Mouse (Mus musculus): ENCODE measurements around the gene Uaca. TPM values are rescaled to one million over a fixed set of nuclear protein-coding genes. Genes with fewer than 3 reads are reported as not detected.

Uaca gene
- total and polyA plus RNA-seq, 3 experiments = 0.17 to 0.34 TPM; not detected in 1

DNA sequence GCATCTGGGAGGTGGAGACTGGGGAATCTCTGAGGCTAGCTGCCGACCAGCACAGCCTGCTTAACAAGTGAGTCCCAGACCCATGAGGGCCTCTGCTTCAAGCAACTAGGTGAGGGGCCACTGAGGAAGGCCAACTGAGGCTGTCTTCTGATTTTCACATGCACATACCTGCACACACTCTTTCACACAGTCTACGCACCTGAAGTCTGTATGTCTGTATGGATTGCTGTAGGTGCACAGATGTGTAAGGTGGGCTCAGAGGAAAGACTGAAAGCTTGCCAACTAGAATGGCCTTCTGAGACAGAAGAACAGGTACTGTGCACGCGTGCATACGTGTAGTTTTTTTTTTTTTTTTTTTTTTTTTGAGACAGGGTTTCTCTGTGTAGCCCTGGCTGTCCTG lies 8.0 kb downstream of the Uaca start:
- DNase-seq (ENCODE audit: extremely low read depth) = no peak
- in situ Hi-C loops (cut with MboI; ENCODE audit: low pct_ligation_motif_present, low pct_unique_long_range_greater_than_20kb, low sequenced_read_pairs) (no loop called here), dilution Hi-C loops (cut with MboI; ENCODE audit: extremely low pct_ligation_motif_present, extremely low pct_unique_long_range_greater_than_20kb, low sequenced_read_pairs) (no loop called here)

DNA sequence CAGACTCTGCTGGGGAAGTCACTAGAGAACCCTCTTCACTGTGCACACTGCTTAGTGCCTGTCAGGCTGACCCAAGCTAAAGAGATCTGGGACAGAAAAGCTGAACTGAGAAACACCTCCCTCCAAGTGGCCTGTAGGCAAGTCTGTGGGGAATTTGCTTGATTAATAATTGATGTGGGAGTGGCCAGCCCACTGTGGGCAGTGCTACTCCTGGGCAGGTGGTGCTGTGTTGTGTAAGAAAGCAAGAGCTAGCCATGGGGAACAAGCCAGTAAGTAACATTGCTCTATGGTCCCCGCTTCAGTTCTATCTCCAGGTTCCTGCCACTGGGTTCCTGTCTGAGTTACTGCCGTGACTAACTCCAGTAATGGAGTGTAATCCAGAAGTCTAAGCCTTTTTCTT lies 11.7 kb downstream of the Uaca start:
- peaks cover 5% of the 10 kb centered on the region for H3K9me3 ChIP-seq (replicated peaks; ENCODE audit: low read length)
- dilution Hi-C loops (cut with MboI; ENCODE audit: extremely low pct_ligation_motif_present, extremely low pct_unique_long_range_greater_than_20kb, low sequenced_read_pairs) (no loop called here), in situ Hi-C loops (cut with MboI; ENCODE audit: low pct_ligation_motif_present, low pct_unique_long_range_greater_than_20kb, low sequenced_read_pairs) (no loop called here)

More for the DNA sequence above, 8.0 kb downstream of the Uaca start:
- Histone ChIP-seq H3K9me3 (replicated peaks; ENCODE audit: low read length) (no peaks in the 10 kb centered on the region), H3K79me2 (replicated peaks; ENCODE audit: control insufficient read depth, extremely low read depth, insufficient read depth, poor library complexity, severe bottlenecking) (no peaks in the 10 kb centered on the region), H3K4me1 (ENCODE audit: control insufficient read depth in 1 of 2, insufficient read depth in 2 of 2) (peaks cover 0 to 30% of the 10 kb centered on the region in 2 experiments; a peak in 2 of 4 replicates), H3K4me2 (ENCODE audit: insufficient read depth, low read depth, poor library complexity, severe bottlenecking) (no peak overlapping the region), H3K27ac (ENCODE audit: insufficient read depth, low read depth) (no peak overlapping the region), H3K27me3 (replicated peaks) (no peaks in the 10 kb centered on the region), H3K9ac (ENCODE audit: insufficient read depth, low read depth) (no peak overlapping the region), H3K4me3 (replicated peaks in 1 of 3; ENCODE audit: low read depth in 2 of 3, low read length in 2 of 3, poor library complexity in 1 of 3) (no peak overlapping the region), H3K36me3 (replicated peaks in 1 of 2; ENCODE audit: control insufficient read depth in 1 of 2, insufficient read depth in 1 of 2, low read length in 1 of 2) (no peaks in the 10 kb centered on the region)
- TF ChIP-seq SMC3 (IDR thresholded peaks at IDR 0.05; ENCODE audit: low read depth, low read length) = no peak
- no peak for TF ChIP-seq POLR2AphosphoS2 (IDR thresholded peaks at IDR 0.05; ENCODE audit: low read depth, low read length)
- TF ChIP-seq MYC (IDR thresholded peaks at IDR 0.05; ENCODE audit: low read depth, low read length) = no peak
- TF ChIP-seq ELF1 (IDR thresholded peaks at IDR 0.05; ENCODE audit: low read depth, low read length) = no peak
- no peak for TF ChIP-seq MAX (IDR thresholded peaks at IDR 0.05; ENCODE audit: low read length)
- TF ChIP-seq USF2 (conservative IDR thresholded peaks at IDR 0.05; ENCODE audit: low read depth, low read length) = no peak
- TF ChIP-seq ZMIZ1 (IDR thresholded peaks at IDR 0.05; ENCODE audit: low read depth, low read length) = no peak
- TF ChIP-seq NRF1 (IDR thresholded peaks at IDR 0.05; ENCODE audit: low read depth, low read length) = no peak
- no peak for TF ChIP-seq CHD2 (IDR thresholded peaks at IDR 0.05; ENCODE audit: low read length)
- TF ChIP-seq RAD21 (IDR thresholded peaks at IDR 0.05; ENCODE audit: low read depth, low read length) = no peak

DNA sequence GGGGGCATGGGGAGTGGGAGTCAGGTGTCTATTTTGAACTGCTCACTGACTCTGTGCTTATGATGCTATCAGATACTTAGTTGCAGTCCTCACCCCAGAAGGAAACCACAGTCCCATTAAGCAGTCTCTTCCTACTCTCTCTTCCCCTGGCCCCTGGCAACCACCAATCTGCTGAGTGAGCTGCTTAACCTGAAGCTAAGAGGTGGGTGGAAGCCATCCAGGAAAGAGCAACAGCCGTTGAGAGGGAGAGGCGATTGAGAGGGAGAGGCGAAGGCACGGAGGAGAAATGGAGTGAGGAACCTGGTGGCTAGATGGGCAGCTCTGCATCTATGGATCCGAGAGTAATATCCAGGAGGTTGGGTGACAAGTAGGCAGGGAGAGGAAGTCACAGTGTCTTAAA lies 13.7 kb downstream of the Uaca start:
- Histone ChIP-seq H3K27me3 (replicated peaks) (no peaks in the 10 kb centered on the region), H3K27ac (ENCODE audit: insufficient read depth, low read depth) (no peak overlapping the region), H3K4me1 (ENCODE audit: control insufficient read depth in 1 of 2, insufficient read depth in 2 of 2) (peaks cover 0 to 26% of the 10 kb centered on the region in 2 experiments; a peak in 2 of 4 replicates), H3K4me3 (replicated peaks in 1 of 3; ENCODE audit: low read depth in 2 of 3, low read length in 2 of 3, poor library complexity in 1 of 3) (no peak overlapping the region), H3K9ac (ENCODE audit: insufficient read depth, low read depth) (no peak overlapping the region), H3K79me2 (replicated peaks; ENCODE audit: control insufficient read depth, extremely low read depth, insufficient read depth, poor library complexity, severe bottlenecking) (no peaks in the 10 kb centered on the region), H3K9me3 (replicated peaks; ENCODE audit: low read length) (peaks cover 5% of the 10 kb centered on the region), H3K36me3 (replicated peaks in 1 of 2; ENCODE audit: control insufficient read depth in 1 of 2, insufficient read depth in 1 of 2, low read length in 1 of 2) (no peaks in the 10 kb centered on the region), H3K4me2 (ENCODE audit: insufficient read depth, low read depth, poor library complexity, severe bottlenecking) (no peak overlapping the region)
- in situ Hi-C loops (cut with MboI; ENCODE audit: low pct_ligation_motif_present, low pct_unique_long_range_greater_than_20kb, low sequenced_read_pairs) (no loop called here), dilution Hi-C loops (cut with MboI; ENCODE audit: extremely low pct_ligation_motif_present, extremely low pct_unique_long_range_greater_than_20kb, low sequenced_read_pairs) (no loop called here)
- TF ChIP-seq UBTF (IDR thresholded peaks at IDR 0.05; ENCODE audit: low read depth, low read length) (no peak), KAT2A (IDR thresholded peaks at IDR 0.05; ENCODE audit: insufficient replicate concordance, low read length) (no peak), POLR2AphosphoS2 (IDR thresholded peaks at IDR 0.05; ENCODE audit: low read depth, low read length) (no peak), MAFK (IDR thresholded peaks at IDR 0.05; ENCODE audit: insufficient replicate concordance, low read length) (no peak), HCFC1 (IDR thresholded peaks at IDR 0.05; ENCODE audit: low read depth, low read length) (no peak)
- DNase-seq (ENCODE audit: extremely low read depth) = no peak

More for the DNA sequence above, 11.7 kb downstream of the Uaca start:
- Histone ChIP-seq H3K36me3 (replicated peaks in 1 of 2; ENCODE audit: control insufficient read depth in 1 of 2, insufficient read depth in 1 of 2, low read length in 1 of 2) (no peaks in the 10 kb centered on the region), H3K4me2 (ENCODE audit: insufficient read depth, low read depth, poor library complexity, severe bottlenecking) (no peak overlapping the region), H3K9ac (ENCODE audit: insufficient read depth, low read depth) (no peak overlapping the region), H3K4me1 (ENCODE audit: control insufficient read depth in 1 of 2, insufficient read depth in 2 of 2) (peaks cover 0 to 30% of the 10 kb centered on the region in 2 experiments; a peak in 2 of 4 replicates), H3K27me3 (replicated peaks) (no peaks in the 10 kb centered on the region), H3K4me3 (replicated peaks in 1 of 3; ENCODE audit: low read depth in 2 of 3, low read length in 2 of 3, poor library complexity in 1 of 3) (no peak overlapping the region), H3K27ac (ENCODE audit: insufficient read depth, low read depth) (no peak overlapping the region), H3K79me2 (replicated peaks; ENCODE audit: control insufficient read depth, extremely low read depth, insufficient read depth, poor library complexity, severe bottlenecking) (no peaks in the 10 kb centered on the region)
- TF ChIP-seq MXI1 (IDR thresholded peaks at IDR 0.05; ENCODE audit: low read depth, low read length) (no peak), BHLHE40 (IDR thresholded peaks at IDR 0.05; ENCODE audit: low read depth, low read length) (no peak), EP300 (IDR thresholded peaks at IDR 0.05; ENCODE audit: low read length) (no peak), HCFC1 (IDR thresholded peaks at IDR 0.05; ENCODE audit: low read depth, low read length) (no peak), MAX (IDR thresholded peaks at IDR 0.05; ENCODE audit: low read length) (no peak), ZNF384 (IDR thresholded peaks at IDR 0.05; ENCODE audit: low read depth, low read length) (no peak), POLR2A (IDR thresholded peaks at IDR 0.05; ENCODE audit: low read depth, low read length) (no peak), ZMIZ1 (IDR thresholded peaks at IDR 0.05; ENCODE audit: low read depth, low read length) (no peak), GABPA (IDR thresholded peaks at IDR 0.05; ENCODE audit: insufficient replicate concordance, low read depth, low read length) (no peak), UBTF (IDR thresholded peaks at IDR 0.05; ENCODE audit: low read depth, low read length) (no peak), ETS1 (conservative IDR thresholded peaks at IDR 0.05; ENCODE audit: low read depth, low read length) (no peak), ZKSCAN1 (IDR thresholded peaks at IDR 0.05; ENCODE audit: borderline replicate concordance, low read depth, low read length) (no peak), PAX5 (IDR thresholded peaks at IDR 0.05; ENCODE audit: low read length) (no peak)
- no peak for DNase-seq (ENCODE audit: extremely low read depth)
